Mouse (Mus musculus): ENCODE results near the gene Selp.
A peak's percentile ranks its signal among the peaks of the same experiment; 100 is the strongest.

The Selp gene

GRCm38 (mm10) chr1:164114947-164115493, at the start of gene Selp:
Selp (plus strand) TSS chr1:164115264.
- DNase-seq (ENCODE audit: inconsistent age in 2 of 2, low spot score in 1 of 2), result no peak

GRCm38 (mm10) chr1:164069261-164069660, 45.8 kb upstream of the Selp start:
- no peak for DNase-seq (ENCODE audit: inconsistent age in 2 of 2, low spot score in 1 of 2)

- no peak for DNase-seq (ENCODE audit: inconsistent age in 2 of 2, low spot score in 1 of 2)
Observed at GRCm38 (mm10) chr1:164070461-164070860, 44.6 kb upstream of the Selp start.

- DNase-seq (ENCODE audit: inconsistent age in 2 of 2, low spot score in 1 of 2), result no peak
Observed at GRCm38 (mm10) chr1:164071111-164071510, 44.0 kb upstream of the Selp start.

GRCm38 (mm10) chr1:164072001-164072400, 43.1 kb upstream of the Selp start:
- DNase-seq (ENCODE audit: inconsistent age in 2 of 2, low spot score in 1 of 2), result no peak

- DNase-seq (ENCODE audit: inconsistent age in 2 of 2, low spot score in 1 of 2), result no peak
Observed at GRCm38 (mm10) chr1:164073091-164073490, 42.0 kb upstream of the Selp start.

GRCm38 (mm10) chr1:164073803-164074202, 41.3 kb upstream of the Selp start:
- DNase-seq (ENCODE audit: inconsistent age in 2 of 2, low spot score in 1 of 2), result no peak

- DNase-seq (ENCODE audit: inconsistent age in 2 of 2, low spot score in 1 of 2), result no peak
Observed at GRCm38 (mm10) chr1:164074606-164075140, 40.4 kb upstream of the Selp start.

GRCm38 (mm10) chr1:164075416-164075815, 39.6 kb upstream of the Selp start:
- no peak for DNase-seq (ENCODE audit: inconsistent age in 2 of 2, low spot score in 1 of 2)

GRCm38 (mm10) chr1:164076441-164076840, 38.6 kb upstream of the Selp start:
- no peak for DNase-seq (ENCODE audit: inconsistent age in 2 of 2, low spot score in 1 of 2)

- no peak for DNase-seq (ENCODE audit: inconsistent age in 2 of 2, low spot score in 1 of 2)
Observed at GRCm38 (mm10) chr1:164077031-164077430, 38.0 kb upstream of the Selp start.

GRCm38 (mm10) chr1:164078323-164078741, 36.7 kb upstream of the Selp start:
- DNase-seq (ENCODE audit: inconsistent age in 2 of 2, low spot score in 1 of 2), result no peak

- no peak for DNase-seq (ENCODE audit: inconsistent age in 2 of 2, low spot score in 1 of 2)
Observed at GRCm38 (mm10) chr1:164079091-164079490, 36.0 kb upstream of the Selp start.

- DNase-seq (ENCODE audit: inconsistent age in 2 of 2, low spot score in 1 of 2), result no peak
Observed at GRCm38 (mm10) chr1:164083046-164083445, 32.0 kb upstream of the Selp start.

- DNase-seq (ENCODE audit: inconsistent age in 2 of 2, low spot score in 1 of 2), result no peak
Observed at GRCm38 (mm10) chr1:164086797-164087196, 28.3 kb upstream of the Selp start.

GRCm38 (mm10) chr1:164087872-164088271, 27.2 kb upstream of the Selp start:
- no peak for DNase-seq (ENCODE audit: inconsistent age in 2 of 2, low spot score in 1 of 2)

GRCm38 (mm10) chr1:164096780-164097179, 18.3 kb upstream of the Selp start:
- DNase-seq (ENCODE audit: inconsistent age in 2 of 2, low spot score in 1 of 2), result peak; percentile 10 to 29

- no peak for DNase-seq (ENCODE audit: inconsistent age in 2 of 2, low spot score in 1 of 2)
Observed at GRCm38 (mm10) chr1:164097911-164098310, 17.2 kb upstream of the Selp start.

- DNase-seq (ENCODE audit: inconsistent age in 2 of 2, low spot score in 1 of 2), result no peak
Observed at GRCm38 (mm10) chr1:164098372-164098771, 16.7 kb upstream of the Selp start.

- no peak for DNase-seq (ENCODE audit: inconsistent age in 2 of 2, low spot score in 1 of 2)
Observed at GRCm38 (mm10) chr1:164109763-164110162, 5.3 kb upstream of the Selp start.

- DNase-seq (ENCODE audit: inconsistent age in 2 of 2, low spot score in 1 of 2), result no peak
Observed at GRCm38 (mm10) chr1:164110591-164111329, 4.3 kb upstream of the Selp start.

GRCm38 (mm10) chr1:164114280-164114679, 784 bp upstream of the Selp start:
- DNase-seq (ENCODE audit: inconsistent age in 2 of 2, low spot score in 1 of 2), result no peak

All from adrenal gland, adult (tissue).